Mouse (Mus musculus) olfactory bulb, adult 2 months (tissue): ENCODE data around the gene Prss2.

Experiments used
- CTCF ChIP-seq: fragments of 200-500 bp; IDR thresholded peaks from 2 replicates; pipeline ENCODE4 v1.5.1; 2012; ENCODE audit warnings: low read depth, mild to moderate bottlenecking, low read length, moderate library complexity; ENCODE audit not compliant: insufficient read depth
- POLR2A ChIP-seq: fragments of 200-500 bp; IDR thresholded peaks from 2 replicates; pipeline ENCODE4 v1.6.1; 2012; ENCODE audit warnings: mild to moderate bottlenecking, low read depth, low read length, moderate library complexity; ENCODE audit not compliant: insufficient read depth

DNA sequence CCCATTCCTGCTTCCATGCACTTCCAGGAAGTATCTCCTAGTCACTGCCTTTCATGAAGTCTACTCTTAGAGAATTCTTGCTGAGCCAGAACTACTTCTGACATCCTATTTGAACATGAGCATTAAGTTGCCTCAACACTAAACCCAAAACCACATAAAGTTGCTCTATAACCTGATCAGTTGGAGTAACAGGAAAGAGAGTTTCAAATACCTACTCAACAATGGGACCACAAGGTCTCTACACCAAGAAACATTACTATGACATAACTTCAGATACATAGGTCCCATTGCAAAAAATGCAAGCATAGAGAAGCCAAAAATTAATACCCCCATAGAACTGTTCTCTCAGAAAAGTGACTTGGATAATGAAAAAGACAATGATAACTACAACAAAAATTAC is 4.9 kb downstream of the Prss2 start:
- TF ChIP-seq CTCF (no peak), POLR2A (no peak)
